Mouse (Mus musculus) olfactory bulb, adult 2 months (tissue): Measurements from ENCODE around the gene Chfr. TPM values are rescaled to one million over a fixed set of nuclear protein-coding genes. Genes with fewer than 3 reads are reported as not detected.

Source experiments
- H3K27ac ChIP-seq: fragments of 200-500 bp; 2 replicates; pipeline ENCODE4 v1.5.1; 2012; ENCODE audit warnings: low read depth, low read length; ENCODE audit not compliant: insufficient read depth
- H3K4me1 ChIP-seq: fragments of 200-500 bp; 2 replicates; pipeline ENCODE4 v1.6.1; 2012; ENCODE audit warnings: low read length; ENCODE audit not compliant: control insufficient read depth, insufficient read depth
- H3K4me3 ChIP-seq: fragments of 200-500 bp; 2 replicates; pipeline ENCODE4 v1.5.1; 2012; ENCODE audit warnings: mild to moderate bottlenecking, low read depth, low read length, moderate library complexity; ENCODE audit not compliant: insufficient read depth
- CTCF ChIP-seq: fragments of 200-500 bp; IDR thresholded peaks from 2 replicates; pipeline ENCODE4 v1.5.1; 2012; ENCODE audit warnings: low read depth, mild to moderate bottlenecking, low read length, moderate library complexity; ENCODE audit not compliant: insufficient read depth
- POLR2A ChIP-seq: fragments of 200-500 bp; IDR thresholded peaks from 2 replicates; pipeline ENCODE4 v1.6.1; 2012; ENCODE audit warnings: mild to moderate bottlenecking, low read depth, low read length, moderate library complexity; ENCODE audit not compliant: insufficient read depth
- WGBS: fragments of 180-500 bp; shearing (Covaris S2); methylation state at CpG from one replicate; pipeline ENCODE4 v1.1.7; 2018; 5-methylcytosine and 5-hydroxymethylcytosine counted together
- polyA plus RNA-seq: library from polyadenylated mRNA; stranded (reverse); fragments of >200 nt; gene quantifications from 2 replicates; pipeline ENCODE4 v1.2.4, GENCODE M21; 2012; ENCODE audit warnings: low replicate concordance; ENCODE audit not compliant: missing spikeins, insufficient read depth, insufficient read length

Chfr gene
- polyA plus RNA-seq, 1 experiment, result not detected

GRCm38 (mm10) chr5:110216780-110217179 lies 81.1 kb downstream of the Chfr start:
- H3K4me1 ChIP-seq, result no peaks in the 10 kb centered on the region
- no peak for TF ChIP-seq POLR2A
- no peak for TF ChIP-seq CTCF
- no peak overlapping the region for H3K27ac ChIP-seq
- H3K4me3 ChIP-seq, result no peak overlapping the region
- WGBS, result 94% methylated on average over 3 of the region's 3 CpGs

GRCm38 (mm10) chr5:110220331-110220730 lies 84.7 kb downstream of the Chfr start:
- no peak overlapping the region for H3K4me3 ChIP-seq
- H3K4me1 ChIP-seq, result no peaks in the 10 kb centered on the region
- 90% methylated on average over 4 of the region's 4 CpGs for WGBS
- no peak overlapping the region for H3K27ac ChIP-seq
- TF ChIP-seq CTCF (no peak), POLR2A (no peak)

Other genes starting within 250 kb of the Chfr start
- not detected in 2 replicates for gene Gm15446, start 212.4 kb upstream of the Chfr start, polyA plus RNA-seq
- not detected in 2 replicates for gene Zfp932, start 139.3 kb upstream of the Chfr start, polyA plus RNA-seq
- gene Gm17655, start 63.3 kb upstream of the Chfr start, polyA plus RNA-seq, result not detected in 2 replicates
- not detected in 2 replicates for gene Gm35315, start 41.4 kb upstream of the Chfr start, polyA plus RNA-seq
- gene Plcxd1, start 35.9 kb upstream of the Chfr start, polyA plus RNA-seq, result not detected in 2 replicates
- gene Gtpbp6, start 27.6 kb upstream of the Chfr start, polyA plus RNA-seq, result not detected in 2 replicates
- not detected in 2 replicates for gene Zfp605, start 25.8 kb upstream of the Chfr start, polyA plus RNA-seq
- gene Golga3, start 40.9 kb downstream of the Chfr start, polyA plus RNA-seq, result 37.2 TPM in 1 of 2 replicates, not detected in the other
- gene Ankle2, start 95.2 kb downstream of the Chfr start, polyA plus RNA-seq, result not detected in 2 replicates
- not detected in 2 replicates for gene Pgam5, start 134.1 kb downstream of the Chfr start, polyA plus RNA-seq
- gene Pxmp2, start 150.3 kb downstream of the Chfr start, polyA plus RNA-seq, result not detected in 2 replicates
- not detected in 2 replicates for gene Pole, start 150.5 kb downstream of the Chfr start, polyA plus RNA-seq
- gene P2rx2, start 207.4 kb downstream of the Chfr start, polyA plus RNA-seq, result not detected in 2 replicates
- gene Lrcol1, start 208.9 kb downstream of the Chfr start, polyA plus RNA-seq, result not detected in 2 replicates